Mouse (Mus musculus) ES-E14 (cell line): ENCODE data around the gene Dtnbp1. TPM values are rescaled to one million over a fixed set of nuclear protein-coding genes. Genes with fewer than 3 reads are reported as not detected.

Experiments used
- DNase-seq: peaks from one replicate; pipeline ENCODE4 v3.0.0-alpha.2; 2013; ENCODE audit warnings: low read depth, low spot score
- H3K27ac ChIP-seq: 2 replicates; pipeline ENCODE4 v1.5.1; 2012; ENCODE audit warnings: low read depth, mild to moderate bottlenecking, low read length, moderate library complexity, mixed read lengths; ENCODE audit not compliant: poor library complexity, insufficient read depth, severe bottlenecking
- H3K36me3 ChIP-seq: 2 replicates; pipeline ENCODE4 v1.6.1; 2012; ENCODE audit warnings: mild to moderate bottlenecking, low read length, moderate library complexity, mixed read lengths; ENCODE audit not compliant: control insufficient read depth, poor library complexity, insufficient read depth, severe bottlenecking
- H3K4me1 ChIP-seq, 2 experiments: fragments of 150-350 bp in 1 of 2; sonication (generic) in 1 of 2; 2 replicates each; pipeline ENCODE4 v1.6.1; 2012; ENCODE audit warnings: low read length in 2 of 2, mild to moderate bottlenecking in 1 of 2, mixed read lengths in 1 of 2; ENCODE audit not compliant: control insufficient read depth in 2 of 2, insufficient read depth in 2 of 2, poor library complexity in 1 of 2
- H3K4me3 ChIP-seq, 2 experiments: fragments of 150-350 bp in 1 of 2; sonication (generic) in 1 of 2; 2 replicates each; pipeline ENCODE4 v1.5.1; 2012; ENCODE audit warnings: low read length in 2 of 2, low read depth in 1 of 2, mild to moderate bottlenecking in 1 of 2, mixed read lengths in 1 of 2; ENCODE audit not compliant: insufficient read depth in 1 of 2, poor library complexity in 1 of 2, severe bottlenecking in 1 of 2
- H3K9ac ChIP-seq: 2 replicates; pipeline ENCODE4 v1.6.1; 2012; ENCODE audit warnings: low read depth, mild to moderate bottlenecking, low read length, mixed read lengths; ENCODE audit not compliant: poor library complexity, insufficient read depth, severe bottlenecking
- H3K9me3 ChIP-seq: fragments of 150-350 bp; sonication (generic); 2 replicates; pipeline ENCODE4 v1.6.1; 2012; ENCODE audit warnings: low read depth, mild to moderate bottlenecking, low read length; ENCODE audit not compliant: control insufficient read depth, insufficient read depth
- CHD2 ChIP-seq: IDR thresholded peaks from 2 replicates; pipeline ENCODE4 v1.6.1; 2014; ENCODE audit warnings: mild to moderate bottlenecking, low read depth, low read length, inconsistent platforms
- HCFC1 ChIP-seq: IDR thresholded peaks from 2 replicates; pipeline ENCODE4 v1.6.1; 2012; ENCODE audit warnings: low read length, inconsistent platforms, borderline replicate concordance; ENCODE audit not compliant: insufficient read depth
- MAFK ChIP-seq: IDR thresholded peaks from 2 replicates; pipeline ENCODE4 v1.6.1; 2014; ENCODE audit warnings: mild to moderate bottlenecking, low read depth, low read length, inconsistent platforms; ENCODE audit not compliant: insufficient read depth
- ZC3H11A ChIP-seq: IDR thresholded peaks from 2 replicates; pipeline ENCODE4 v1.6.1; 2012; ENCODE audit warnings: low read depth, mild to moderate bottlenecking, inconsistent platforms, low read length, borderline replicate concordance
- ZNF384 ChIP-seq: IDR thresholded peaks from 2 replicates; pipeline ENCODE4 v1.6.1; 2012; ENCODE audit warnings: low read depth, low read length, inconsistent platforms
- in situ Hi-C, 2 experiments: fragments of 600-800 bp; cut with MboI; formaldehyde crosslinking; loops; one replicate each; pipeline ENCODE4 v1.15.1; 2025; ENCODE audit warnings: low sequenced_read_pairs in 2 of 2, inconsistent platforms in 1 of 2; ENCODE audit not compliant: unreplicated experiment in 2 of 2
- total RNA-seq: library from RNA; depleted of rRNA; stranded (reverse); fragments of 300-350 nt; gene quantifications from 2 replicates; pipeline ENCODE4 v1.2.3, GENCODE M21; 2012

Gene Dtnbp1
- total RNA-seq, 1 experiment = 15.8 TPM

DNA sequence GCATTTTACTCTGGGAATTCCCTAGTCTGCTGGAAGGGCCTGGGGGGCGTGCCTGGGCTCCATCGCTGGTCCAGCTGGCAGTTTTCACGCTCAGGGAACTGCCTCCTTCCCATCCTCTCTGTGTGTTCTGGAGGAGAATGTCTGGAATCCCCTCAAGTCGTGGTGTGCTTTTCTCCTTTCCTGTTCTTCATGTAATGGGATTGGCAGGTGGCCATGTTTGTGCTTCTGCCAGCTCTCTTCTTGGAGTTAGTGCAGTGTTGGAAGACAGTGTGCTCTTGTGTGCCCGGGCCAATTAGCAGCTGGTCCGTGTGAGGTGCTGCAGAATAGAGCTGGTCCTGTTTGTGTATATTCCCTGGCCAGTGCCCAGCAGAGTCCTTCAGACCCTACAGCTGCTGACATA is 94.2 kb downstream of the Dtnbp1 start:
- Histone ChIP-seq H3K4me3 (no peak overlapping the region), H3K9me3 (no peaks in the 10 kb centered on the region), H3K4me1 (peaks cover 0 to 9% of the 10 kb centered on the region in 2 experiments; a peak in 2 of 4 replicates), H3K9ac (no peak overlapping the region), H3K27ac (no peak overlapping the region), H3K36me3 (peaks cover 84% of the 10 kb centered on the region)
- no peak for DNase-seq
- in situ Hi-C loops = no loop called here
- TF ChIP-seq HCFC1 = no peak
- no peak for TF ChIP-seq MAFK
- no peak for TF ChIP-seq ZC3H11A

DNA sequence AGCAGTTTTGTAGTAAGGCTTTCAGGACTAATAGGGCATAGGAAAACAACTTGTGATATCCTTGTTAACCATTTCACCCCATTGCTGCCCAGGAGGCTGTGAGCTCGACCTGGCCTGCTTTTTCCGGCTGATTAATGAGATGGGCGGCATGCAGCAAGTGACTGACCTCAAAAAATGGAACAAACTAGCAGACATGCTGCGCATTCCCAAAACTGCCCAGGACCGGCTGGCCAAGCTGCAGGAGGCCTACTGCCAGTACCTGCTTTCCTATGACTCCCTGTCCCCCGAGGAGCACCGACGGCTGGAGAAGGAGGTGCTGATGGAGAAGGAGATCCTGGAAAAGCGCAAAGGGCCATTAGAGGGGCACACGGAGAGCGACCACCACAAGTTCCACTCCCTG is 95.8 kb downstream of the Dtnbp1 start:
- H3K9me3 ChIP-seq = no peaks in the 10 kb centered on the region
- no peak overlapping the region for H3K9ac ChIP-seq
- peaks cover 0 to 9% of the 10 kb centered on the region in 2 experiments; a peak in 2 of 4 replicates for H3K4me1 ChIP-seq
- H3K36me3 ChIP-seq = peaks cover 85% of the 10 kb centered on the region
- no peak overlapping the region for H3K27ac ChIP-seq
- TF ChIP-seq ZC3H11A (no peak), HCFC1 (no peak), MAFK (no peak), ZNF384 (no peak), CHD2 (no peak)
- H3K4me3 ChIP-seq = no peak overlapping the region
- no peak for DNase-seq
- in situ Hi-C loops = no loop called here

DNA sequence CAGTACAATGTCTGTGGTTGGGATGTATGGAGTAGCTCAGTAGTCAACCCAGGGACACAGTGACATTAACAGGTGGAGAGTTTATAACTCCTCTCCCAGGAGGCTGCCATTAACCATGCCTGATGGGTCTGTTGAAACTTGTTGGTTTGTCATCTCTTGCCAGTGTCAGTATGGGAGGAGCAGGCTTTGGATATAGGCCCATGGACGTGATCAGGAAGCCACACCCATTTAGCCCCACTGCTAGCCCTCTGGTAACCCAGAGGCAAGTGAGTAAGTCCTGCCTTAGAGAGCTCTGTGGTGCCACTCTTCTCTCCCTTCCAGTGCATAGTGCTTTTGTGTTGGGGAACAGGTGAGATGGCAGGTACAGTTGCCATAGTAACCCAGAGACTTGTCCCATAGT is 97.7 kb downstream of the Dtnbp1 start:
- in situ Hi-C loops = no loop called here
- Histone ChIP-seq H3K4me3 (no peak overlapping the region), H3K9ac (no peak overlapping the region), H3K9me3 (no peaks in the 10 kb centered on the region), H3K4me1 (peaks cover 0 to 11% of the 10 kb centered on the region in 2 experiments; a peak in 2 of 4 replicates), H3K27ac (no peak overlapping the region), H3K36me3 (peaks cover 74% of the 10 kb centered on the region)
- DNase-seq = no peak
- TF ChIP-seq ZNF384 (no peak), CHD2 (no peak), HCFC1 (no peak), MAFK (no peak), ZC3H11A (no peak)

DNA sequence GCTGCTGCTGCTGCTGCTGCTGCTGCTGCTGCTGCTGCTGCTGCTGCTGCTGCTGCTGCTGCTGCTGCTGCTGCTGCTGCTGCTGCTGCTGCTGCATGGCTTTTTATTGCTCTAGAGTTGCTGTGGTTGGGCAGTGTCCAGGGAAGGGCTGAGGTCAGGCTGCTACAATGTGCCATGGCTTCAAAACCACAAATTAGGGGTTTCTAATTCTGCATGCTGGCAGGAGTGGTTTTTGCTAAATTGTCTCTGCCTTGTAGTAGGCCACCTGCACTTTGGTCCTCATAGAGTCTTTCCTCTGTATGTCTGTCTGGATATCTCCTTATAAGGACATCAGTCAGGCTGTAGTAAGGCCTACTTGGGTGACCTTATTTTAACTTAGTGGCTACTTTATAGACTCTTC is 98.5 kb downstream of the Dtnbp1 start:
- Histone ChIP-seq H3K9me3 (no peaks in the 10 kb centered on the region), H3K36me3 (peaks cover 71% of the 10 kb centered on the region), H3K4me3 (no peak overlapping the region), H3K9ac (no peak overlapping the region), H3K27ac (no peak overlapping the region), H3K4me1 (peaks cover 0 to 11% of the 10 kb centered on the region in 2 experiments; a peak in 2 of 4 replicates)
- DNase-seq = no peak
- TF ChIP-seq CHD2 (no peak), HCFC1 (no peak), MAFK (no peak), ZNF384 (no peak), ZC3H11A (no peak)
- in situ Hi-C loops = no loop called here

DNA sequence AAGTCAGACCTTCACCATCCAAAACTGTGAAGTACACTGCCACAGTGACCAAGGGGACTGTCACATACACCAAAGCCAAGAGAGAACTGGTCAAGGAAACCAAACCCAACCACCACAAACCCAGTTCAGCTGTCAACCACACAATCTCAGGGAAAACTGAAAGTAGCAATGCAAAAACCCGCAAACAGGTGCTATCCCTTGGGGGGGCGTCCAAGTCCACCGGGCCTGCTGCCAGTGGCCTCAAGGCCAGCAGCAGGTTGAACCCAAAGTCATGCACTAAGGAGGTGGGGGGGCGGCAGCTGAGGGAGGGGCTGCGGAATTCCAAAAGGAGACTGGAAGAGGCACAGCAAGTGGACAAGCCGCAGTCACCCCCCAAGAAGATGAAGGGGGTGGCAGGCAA is 99.6 kb downstream of the Dtnbp1 start:
- Histone ChIP-seq H3K36me3 (peaks cover 66% of the 10 kb centered on the region), H3K4me3 (no peak overlapping the region), H3K27ac (no peak overlapping the region), H3K9ac (no peak overlapping the region), H3K9me3 (no peaks in the 10 kb centered on the region), H3K4me1 (peaks cover 0 to 11% of the 10 kb centered on the region in 2 experiments; a peak in 2 of 4 replicates)
- no peak for DNase-seq
- in situ Hi-C loops = no loop called here
- TF ChIP-seq ZNF384 (no peak), ZC3H11A (no peak), HCFC1 (no peak), MAFK (no peak), CHD2 (no peak)
